Mouse (Mus musculus) forebrain, embryonic 11.5 days (tissue): Measurements from ENCODE around the gene Gm614. TPM values are rescaled to one million over a fixed set of nuclear protein-coding genes. Genes with fewer than 3 reads are reported as not detected.

Experiments used
- ATAC-seq: fragments of 200-750 bp; cut with Nextera tagmentation; replicated peaks from 2 replicates; pipeline ENCODE4 v1.8.0; 2017; ENCODE audit warnings: moderate TSS enrichment; ENCODE audit not compliant: low FRiP score
- DNase-seq: peaks from one replicate; pipeline ENCODE4 v3.0.0-alpha.2; 2017; ENCODE audit warnings: low spot score
- H3K27ac ChIP-seq: fragments of 300-500 bp; sonication (generic); 2 replicates; pipeline ENCODE4 v1.5.1; 2014; ENCODE audit warnings: low read depth, low read length
- H3K27me3 ChIP-seq: fragments of 300-500 bp; sonication (generic); 2 replicates; pipeline ENCODE4 v1.6.1; 2014; ENCODE audit warnings: mild to moderate bottlenecking, low read length, mixed read lengths; ENCODE audit not compliant: control insufficient read depth, insufficient read depth
- H3K36me3 ChIP-seq: fragments of 300-500 bp; sonication (generic); 2 replicates; pipeline ENCODE4 v1.6.1; 2014; ENCODE audit warnings: mild to moderate bottlenecking, low read length, moderate library complexity, mixed read lengths; ENCODE audit not compliant: control insufficient read depth, insufficient read depth
- H3K4me1 ChIP-seq: fragments of 300-500 bp; sonication (generic); replicated peaks from 2 replicates; pipeline ENCODE4 v1.6.1; 2014; ENCODE audit warnings: low read length, mixed read lengths; ENCODE audit not compliant: control insufficient read depth, insufficient read depth
- H3K4me2 ChIP-seq: fragments of 300-500 bp; sonication (generic); 2 replicates; pipeline ENCODE4 v1.6.1; 2014; ENCODE audit warnings: low read depth, mild to moderate bottlenecking, low read length, moderate library complexity, mixed read lengths; ENCODE audit not compliant: severe bottlenecking
- H3K4me3 ChIP-seq: fragments of 300-500 bp; sonication (generic); 2 replicates; pipeline ENCODE4 v1.5.1; 2014; ENCODE audit warnings: low read depth, low read length
- H3K9ac ChIP-seq: fragments of 300-500 bp; sonication (generic); 2 replicates; pipeline ENCODE4 v1.6.1; 2014; ENCODE audit warnings: low read length
- H3K9me3 ChIP-seq: fragments of 300-500 bp; sonication (generic); 2 replicates; pipeline ENCODE4 v1.6.1; 2016; ENCODE audit warnings: low read length, mixed read lengths; ENCODE audit not compliant: control insufficient read depth
- WGBS: fragments of 180-500 bp; shearing (Covaris S2); extraction: QIAGEN DNeasy Blood & Tissue Kit; methylation state at CpG from one replicate; pipeline ENCODE4 v1.1.7; 2014; 5-methylcytosine and 5-hydroxymethylcytosine counted together
- polyA plus RNA-seq: library from polyadenylated mRNA; unstranded; fragments of >200 nt; fragmentation: Nextera tagmentation; extraction: Ambion mirVana; gene quantifications from 2 replicates; pipeline ENCODE4 v1.2.1, GENCODE M21; 2014

Gene Gm614
- polyA plus RNA-seq, 1 experiment from 2014 or later: not detected

- Histone ChIP-seq H3K27me3 (no peaks in the 10 kb centered on the region; the same call in 1 of the 2 replicates), H3K9ac (no peak overlapping the region), H3K27ac (no peak overlapping the region), H3K9me3 (no peaks in the 10 kb centered on the region), H3K4me1 (no peaks in the 10 kb centered on the region), H3K4me3 (no peak overlapping the region), H3K36me3 (peaks cover 2% of the 10 kb centered on the region; the same call in 1 of the 2 replicates), H3K4me2 (no peak overlapping the region)
- no peak for DNase-seq
- ATAC-seq: no peak
- 91% methylated on average over 7 of the region's 7 CpGs for WGBS
Measured at GRCm38 (mm10) chrX:101289037-101289436, 25.2 kb upstream of the Gm614 start.

GRCm38 (mm10) chrX:101288432-101288831, 24.6 kb upstream of the Gm614 start:
- Histone ChIP-seq H3K9me3 (no peaks in the 10 kb centered on the region), H3K4me2 (no peak overlapping the region), H3K27ac (no peak overlapping the region), H3K9ac (no peak overlapping the region), H3K36me3 (peaks cover 3% of the 10 kb centered on the region; the same call in 1 of the 2 replicates), H3K4me1 (no peaks in the 10 kb centered on the region), H3K4me3 (no peak overlapping the region), H3K27me3 (no peaks in the 10 kb centered on the region; the same call in 1 of the 2 replicates)
- DNase-seq (no peak), ATAC-seq (no peak)
- 88% methylated on average over 6 of the region's 6 CpGs for WGBS

- no peaks in the 10 kb centered on the region for H3K9me3 ChIP-seq
- no peaks in the 10 kb centered on the region; the same call in 1 of the 2 replicates for H3K27me3 ChIP-seq
- WGBS: 81% methylated on average over 3 of the region's 3 CpGs
- H3K36me3 ChIP-seq: peaks cover 4% of the 10 kb centered on the region; the same call in 1 of the 2 replicates
- H3K4me1 ChIP-seq: no peaks in the 10 kb centered on the region
- H3K9ac ChIP-seq: no peak overlapping the region
- ATAC-seq (no peak), DNase-seq (no peak)
- H3K27ac ChIP-seq: no peak overlapping the region
- H3K4me3 ChIP-seq: no peak overlapping the region
- no peak overlapping the region for H3K4me2 ChIP-seq
Measured at GRCm38 (mm10) chrX:101287543-101287942, 23.8 kb upstream of the Gm614 start.

GRCm38 (mm10) chrX:101285953-101286670, 22.3 kb upstream of the Gm614 start:
- DNase-seq: no peak
- Histone ChIP-seq H3K9me3 (no peaks in the 10 kb centered on the region), H3K9ac (no peak overlapping the region), H3K36me3 (peaks cover 4% of the 10 kb centered on the region; the same call in 1 of the 2 replicates), H3K4me3 (no peak overlapping the region), H3K4me1 (no peaks in the 10 kb centered on the region), H3K27ac (no peak overlapping the region), H3K27me3 (no peaks in the 10 kb centered on the region; the same call in 1 of the 2 replicates), H3K4me2 (no peak overlapping the region)
- 92% methylated on average over 14 of the region's 14 CpGs for WGBS
- no peak for ATAC-seq

- Histone ChIP-seq H3K36me3 (peaks cover 4% of the 10 kb centered on the region; the same call in 1 of the 2 replicates), H3K27ac (no peak overlapping the region), H3K4me2 (no peak overlapping the region), H3K27me3 (no peaks in the 10 kb centered on the region; the same call in 1 of the 2 replicates), H3K9ac (no peak overlapping the region), H3K9me3 (no peaks in the 10 kb centered on the region), H3K4me3 (no peak overlapping the region), H3K4me1 (no peaks in the 10 kb centered on the region)
- whole genome bisulfite sequencing: 34% methylated on average over 6 of the region's 6 CpGs
- ATAC-seq (0 out of 2 replicates have a peak, but pooled peaks have one; percentile 18), DNase-seq (peak; percentile 80)
Measured at GRCm38 (mm10) chrX:101285534-101285933, 21.7 kb upstream of the Gm614 start.

- DNase-seq: no peak
- Histone ChIP-seq H3K27me3 (no peaks in the 10 kb centered on the region), H3K4me2 (no peak overlapping the region), H3K4me1 (no peaks in the 10 kb centered on the region), H3K27ac (no peak overlapping the region), H3K9ac (no peak overlapping the region), H3K9me3 (no peaks in the 10 kb centered on the region), H3K4me3 (no peak overlapping the region), H3K36me3 (peaks cover 4% of the 10 kb centered on the region; the same call in 1 of the 2 replicates)
- WGBS: 86% methylated on average over 6 of the region's 6 CpGs
- ATAC-seq: no peak
Measured at GRCm38 (mm10) chrX:101282813-101283212, 19.0 kb upstream of the Gm614 start.

- peak; percentile 97 for ATAC-seq
- Histone ChIP-seq H3K9me3 (no peaks in the 10 kb centered on the region), H3K4me1 (0 out of 2 replicates have a peak, but pooled peaks cover 3% of the 10 kb centered on the region), H3K4me3 (peak within 1 kb of the TSS; percentile 50), H3K36me3 (no peaks in the 10 kb centered on the region), H3K4me2 (peak within 1 kb of the TSS; percentile 54), H3K27ac (no peak within 1 kb of the TSS; the same call in 1 of the 2 replicates), H3K27me3 (peaks cover 2% of the 10 kb centered on the region; the same call in 1 of the 2 replicates), H3K9ac (peak within 1 kb of the TSS; percentile 70)
- peak; percentile 93 for DNase-seq
- 15% methylated on average over 53 of the region's 54 CpGs for WGBS
Measured at GRCm38 (mm10) chrX:101273875-101274738, 10.3 kb upstream of the Gm614 start, which contains the start of gene Med12. Gene Med12, plus strand, starts transcription at chrX:101274030.

GRCm38 (mm10) chrX:101273410-101273809, 9.6 kb upstream of the Gm614 start:
- H3K36me3 ChIP-seq: no peaks in the 10 kb centered on the region
- ATAC-seq: peak; percentile 16; the same call in 1 of the 2 replicates
- H3K9me3 ChIP-seq: no peaks in the 10 kb centered on the region
- H3K4me2 ChIP-seq: peak overlapping the region; percentile 38; the same call in 1 of the 2 replicates
- H3K9ac ChIP-seq: 0 out of 2 replicates have a peak overlapping the region, but pooled peaks have one; percentile 17
- H3K4me1 ChIP-seq: 0 out of 2 replicates have a peak, but pooled peaks cover 3% of the 10 kb centered on the region
- WGBS: 22% methylated on average over 6 of the region's 6 CpGs
- no peak for DNase-seq
- H3K27ac ChIP-seq: no peak overlapping the region
- peaks cover 2% of the 10 kb centered on the region; the same call in 1 of the 2 replicates for H3K27me3 ChIP-seq
- peak overlapping the region; percentile 50; the same call in 1 of the 2 replicates for H3K4me3 ChIP-seq
